Mouse (Mus musculus): Measurements from ENCODE around the gene Nacad.

Gene Nacad

GRCm38 (mm10) chr11:6581560-6581959, 24.3 kb downstream of the Nacad start:
- DNase-seq (ENCODE audit: low read depth, low spot score), result no peak

GRCm38 (mm10) chr11:6580065-6580750, 25.6 kb downstream of the Nacad start:
- peak; percentile 47 for DNase-seq (ENCODE audit: low read depth, low spot score)

GRCm38 (mm10) chr11:6579361-6579760, 26.5 kb downstream of the Nacad start:
- DNase-seq (ENCODE audit: low read depth, low spot score), result no peak

DNA sequence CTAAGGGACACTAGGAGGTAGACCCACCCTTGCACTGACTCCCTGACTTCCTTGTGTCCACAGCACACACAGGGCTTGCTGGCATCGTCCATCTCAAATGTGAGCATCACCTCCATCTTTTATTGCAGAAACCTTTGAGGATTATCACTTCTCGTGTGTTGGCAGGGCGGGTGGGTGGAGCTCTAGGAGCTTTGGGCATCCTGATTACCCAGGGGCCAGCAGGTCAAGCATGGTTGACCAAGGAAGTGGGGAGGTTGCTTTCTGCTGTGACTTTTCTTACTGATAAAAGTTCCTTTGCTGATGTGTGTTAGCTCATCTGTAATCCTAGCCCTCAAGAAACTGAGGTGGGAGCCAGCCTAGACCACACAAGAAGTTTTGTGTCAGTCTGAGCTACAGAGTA, 29.7 kb downstream of the Nacad start:
- DNase-seq (ENCODE audit: low read depth, low spot score), result no peak

GRCm38 (mm10) chr11:6569410-6569777, 36.5 kb downstream of the Nacad start:
- DNase-seq (ENCODE audit: low read depth, low spot score), result no peak

- DNase-seq (ENCODE audit: low read depth, low spot score), result peak; percentile 27
These were observed 37.1 kb downstream of the Nacad start for GRCm38 (mm10) chr11:6568584-6569409.

DNA sequence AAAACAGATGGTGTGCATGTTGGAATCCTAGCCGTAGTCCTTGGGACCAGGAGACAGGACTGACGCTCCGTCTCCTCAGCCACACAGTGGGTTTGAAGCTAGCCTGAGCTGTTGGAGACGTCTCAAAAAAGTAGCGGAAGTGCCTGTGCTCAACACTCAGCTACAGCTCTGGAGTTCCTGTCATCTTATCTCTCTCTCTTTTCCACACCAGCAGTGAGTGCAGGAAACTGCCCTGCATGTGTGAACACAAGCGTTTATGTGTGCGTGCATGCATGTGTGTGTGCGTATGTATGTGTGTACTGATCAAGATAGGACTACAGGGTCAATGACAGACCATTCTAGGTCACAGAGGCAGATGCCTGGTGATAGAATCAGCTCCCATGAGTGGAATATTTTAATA, 37.9 kb downstream of the Nacad start:
- DNase-seq (ENCODE audit: low read depth, low spot score), result no peak

DNA sequence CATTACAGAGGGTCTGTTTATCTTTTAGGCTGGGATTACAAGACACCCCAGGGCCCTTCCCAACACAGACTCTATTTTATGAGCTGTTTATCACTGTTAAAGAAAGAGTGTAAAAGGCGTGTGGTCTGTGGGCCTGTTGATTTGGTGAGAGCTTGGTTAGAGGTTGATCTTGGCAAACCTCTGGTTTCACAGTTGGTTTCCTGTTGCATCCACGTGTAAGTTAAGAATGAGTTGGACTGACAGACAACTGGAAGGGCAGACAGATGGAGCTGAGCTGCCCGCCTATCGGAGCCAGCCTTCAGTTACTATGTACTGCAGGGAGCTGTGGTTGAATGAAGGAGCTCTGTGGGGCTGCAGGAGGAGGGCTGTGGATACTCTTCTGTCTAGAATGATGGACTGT, 39.4 kb downstream of the Nacad start:
- DNase-seq (ENCODE audit: low read depth, low spot score), result no peak

GRCm38 (mm10) chr11:6563201-6563600, 42.7 kb downstream of the Nacad start:
- DNase-seq (ENCODE audit: low read depth, low spot score), result no peak

DNA sequence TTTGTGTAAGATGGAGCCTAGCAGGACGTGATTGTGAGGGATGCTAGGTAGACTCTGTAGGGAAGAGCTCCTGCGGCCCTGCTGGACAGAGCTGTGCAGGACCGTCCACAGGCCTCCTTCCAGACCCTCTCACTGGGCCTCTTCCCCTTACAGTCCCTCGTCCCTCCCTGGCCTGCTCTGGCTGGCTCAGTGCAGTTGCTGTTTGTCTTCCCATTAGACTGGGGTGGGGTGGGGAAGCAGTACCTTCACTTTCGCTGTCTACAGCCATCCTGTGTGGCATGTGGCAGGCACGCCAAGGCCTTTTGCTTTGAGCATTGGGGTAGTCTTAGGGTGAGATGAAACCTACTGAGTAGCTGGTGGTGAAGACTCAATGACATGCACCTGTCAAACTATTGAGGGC, 43.5 kb downstream of the Nacad start:
- no peak for DNase-seq (ENCODE audit: low read depth, low spot score)

DNA sequence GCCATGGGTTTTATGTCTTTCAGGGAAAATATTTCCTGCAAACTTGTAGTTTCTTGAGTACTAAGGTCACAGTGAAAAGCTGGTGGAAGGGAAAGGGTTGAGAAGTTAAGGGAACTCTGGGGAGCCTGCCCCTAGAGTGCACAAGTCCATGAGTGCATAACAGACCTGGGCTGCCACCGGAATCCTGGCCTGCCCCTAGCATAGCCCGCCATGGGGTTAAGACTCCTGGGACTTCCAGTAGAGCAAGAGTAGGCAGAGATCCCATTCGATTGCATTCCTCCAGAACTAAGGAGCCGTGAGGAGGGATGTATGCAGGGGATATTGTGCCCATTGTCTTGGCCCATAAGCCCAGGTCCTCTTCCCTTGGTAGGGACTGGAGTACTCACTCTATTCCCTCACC, 44.4 kb downstream of the Nacad start:
- no peak for DNase-seq (ENCODE audit: low read depth, low spot score)

GRCm38 (mm10) chr11:6560655-6561360, 45.0 kb downstream of the Nacad start:
- no peak for DNase-seq (ENCODE audit: low read depth, low spot score)

- no peak for DNase-seq (ENCODE audit: low read depth, low spot score)
These were observed 45.9 kb downstream of the Nacad start for GRCm38 (mm10) chr11:6559996-6560395.

DNA sequence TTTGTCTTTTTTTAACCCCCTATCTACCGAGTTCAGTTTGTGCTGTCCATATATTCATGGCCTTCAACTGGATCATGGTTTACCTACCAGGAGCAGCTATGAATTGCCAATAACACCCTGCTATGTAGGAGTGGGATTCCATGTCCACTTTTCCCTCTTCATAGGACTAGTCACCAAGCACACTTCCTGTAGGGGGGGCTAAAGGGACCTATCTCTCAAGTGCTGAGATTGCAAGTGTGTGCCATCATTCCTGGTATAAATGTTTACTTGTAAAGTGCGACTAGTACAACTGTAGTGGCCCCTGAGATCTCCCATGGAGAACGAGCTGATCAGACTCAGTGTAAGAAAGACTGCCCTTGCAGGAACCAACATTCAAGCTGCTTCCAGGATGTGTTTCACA, 47.6 kb downstream of the Nacad start:
- DNase-seq (ENCODE audit: low read depth, low spot score), result no peak

GRCm38 (mm10) chr11:6550201-6550600, 55.7 kb downstream of the Nacad start:
- no peak for DNase-seq (ENCODE audit: low read depth, low spot score)

- DNase-seq (ENCODE audit: low read depth, low spot score), result no peak
These were observed 56.1 kb downstream of the Nacad start for GRCm38 (mm10) chr11:6549770-6550169.
